Mouse (Mus musculus) hindbrain, embryonic 12.5 days (tissue): ENCODE results near the gene Irs3. TPM values are rescaled to one million over a fixed set of nuclear protein-coding genes. Genes with fewer than 3 reads are reported as not detected.

Experiments used
- ATAC-seq: fragments of 200-750 bp; cut with Nextera tagmentation; 2 replicates; pipeline ENCODE4 v1.8.0; 2017; ENCODE audit warnings: moderate TSS enrichment; ENCODE audit not compliant: low FRiP score
- H3K27ac ChIP-seq: fragments of 300-500 bp; sonication (generic); 2 replicates; pipeline ENCODE4 v1.5.1; 2016; ENCODE audit warnings: mild to moderate bottlenecking
- H3K27me3 ChIP-seq: fragments of 300-500 bp; sonication (generic); 2 replicates; pipeline ENCODE4 v1.6.1; 2016; ENCODE audit warnings: mild to moderate bottlenecking
- H3K36me3 ChIP-seq: fragments of 300-500 bp; sonication (generic); 2 replicates; pipeline ENCODE4 v1.6.1; 2016; ENCODE audit warnings: mild to moderate bottlenecking
- H3K4me1 ChIP-seq: fragments of 300-500 bp; sonication (generic); 2 replicates; pipeline ENCODE4 v1.6.1; 2016
- H3K4me2 ChIP-seq: fragments of 300-500 bp; sonication (generic); replicated peaks from 2 replicates; pipeline ENCODE4 v1.6.1; 2016; ENCODE audit warnings: mild to moderate bottlenecking
- H3K4me3 ChIP-seq: fragments of 300-500 bp; sonication (generic); 2 replicates; pipeline ENCODE4 v1.5.1; 2016; ENCODE audit warnings: mild to moderate bottlenecking
- H3K9ac ChIP-seq: fragments of 300-500 bp; sonication (generic); 2 replicates; pipeline ENCODE4 v1.6.1; 2016; ENCODE audit warnings: mild to moderate bottlenecking, moderate library complexity
- H3K9me3 ChIP-seq: fragments of 300-500 bp; sonication (generic); replicated peaks from 2 replicates; pipeline ENCODE4 v1.6.1; 2016; ENCODE audit warnings: mild to moderate bottlenecking
- WGBS: fragments of 180-500 bp; shearing (Covaris S2); methylation state at CpG from one replicate; pipeline ENCODE4 v1.1.7; 2016; 5-methylcytosine and 5-hydroxymethylcytosine counted together
- polyA plus RNA-seq: library from polyadenylated mRNA; unstranded; fragments of >200 nt; fragmentation: Nextera tagmentation; extraction: Ambion mirVana; gene quantifications from 2 replicates; pipeline ENCODE4 v1.2.1, GENCODE M21; 2016

Gene Irs3
- polyA plus RNA-seq, 1 experiment from 2014 or later: 0.10 TPM

GRCm38 (mm10) chr5:137610548-137611244 lies 34.8 kb downstream of the Irs3 start:
- Histone ChIP-seq H3K4me3 (peak overlapping the region; percentile 18; the same call in 1 of the 2 replicates), H3K4me2 (peak overlapping the region; percentile 38), H3K36me3 (no peaks in the 10 kb centered on the region), H3K9ac (peak overlapping the region; percentile 23; the same call in 1 of the 2 replicates), H3K9me3 (no peaks in the 10 kb centered on the region), H3K27ac (peak overlapping the region; percentile 86), H3K27me3 (peaks cover 23% of the 10 kb centered on the region), H3K4me1 (peaks cover 42% of the 10 kb centered on the region)
- ATAC-seq: no peak
- 12% methylated on average over 12 of the region's 12 CpGs for WGBS

DNA sequence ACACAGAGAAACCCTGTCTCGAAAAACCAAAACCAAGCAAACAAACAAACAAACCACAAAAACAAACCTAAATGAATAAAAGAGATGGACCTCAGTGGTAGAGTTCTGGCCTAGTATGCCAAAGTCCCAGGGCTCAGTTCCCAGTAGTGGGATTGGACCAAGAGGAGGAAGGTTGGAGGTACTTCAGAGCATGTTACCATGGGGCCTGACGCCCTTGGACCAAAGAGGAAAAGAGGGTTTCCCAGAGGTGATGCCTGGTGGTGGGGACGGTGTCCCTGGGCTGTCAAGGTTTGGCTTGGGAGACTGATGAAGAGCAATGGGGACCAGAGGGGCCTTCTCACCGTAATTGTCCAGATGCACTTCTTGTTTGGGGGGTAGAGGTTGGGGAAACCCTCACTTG lies 35.5 kb downstream of the Irs3 start:
- peak overlapping the region; percentile 1; the same call in 1 of the 2 replicates for H3K9ac ChIP-seq
- no peak for ATAC-seq
- H3K36me3 ChIP-seq: no peaks in the 10 kb centered on the region
- peaks cover 23% of the 10 kb centered on the region for H3K27me3 ChIP-seq
- 60% methylated on average over 4 of the region's 4 CpGs for WGBS
- peak overlapping the region; percentile 86; the same call in 1 of the 2 replicates for H3K27ac ChIP-seq
- peak overlapping the region; percentile 38 for H3K4me2 ChIP-seq
- H3K4me1 ChIP-seq: peaks cover 42% of the 10 kb centered on the region
- H3K4me3 ChIP-seq: peak overlapping the region; percentile 18; the same call in 1 of the 2 replicates
- H3K9me3 ChIP-seq: no peaks in the 10 kb centered on the region

GRCm38 (mm10) chr5:137609292-137609691 lies 36.2 kb downstream of the Irs3 start:
- WGBS: 62% methylated on average over 3 of the region's 3 CpGs
- peaks cover 42% of the 10 kb centered on the region for H3K4me1 ChIP-seq
- H3K4me2 ChIP-seq: peak overlapping the region; percentile 41; the same call in 1 of the 2 replicates
- H3K27ac ChIP-seq: no peak overlapping the region
- no peak overlapping the region for H3K9ac ChIP-seq
- peaks cover 23% of the 10 kb centered on the region for H3K27me3 ChIP-seq
- H3K4me3 ChIP-seq: no peak overlapping the region
- H3K36me3 ChIP-seq: no peaks in the 10 kb centered on the region
- H3K9me3 ChIP-seq: no peaks in the 10 kb centered on the region
- ATAC-seq: no peak

- 15% methylated on average over 23 of the region's 23 CpGs for WGBS
- H3K27me3 ChIP-seq: peaks cover 23% of the 10 kb centered on the region
- peaks cover 42% of the 10 kb centered on the region for H3K4me1 ChIP-seq
- peak overlapping the region; percentile 49 for H3K9ac ChIP-seq
- no peaks in the 10 kb centered on the region for H3K36me3 ChIP-seq
- H3K4me3 ChIP-seq: peak overlapping the region; percentile 13
- H3K4me2 ChIP-seq: peak overlapping the region; percentile 41
- ATAC-seq: no peak
- no peaks in the 10 kb centered on the region for H3K9me3 ChIP-seq
- no peak overlapping the region for H3K27ac ChIP-seq
These were observed 36.8 kb downstream of the Irs3 start for GRCm38 (mm10) chr5:137608654-137609190.

DNA sequence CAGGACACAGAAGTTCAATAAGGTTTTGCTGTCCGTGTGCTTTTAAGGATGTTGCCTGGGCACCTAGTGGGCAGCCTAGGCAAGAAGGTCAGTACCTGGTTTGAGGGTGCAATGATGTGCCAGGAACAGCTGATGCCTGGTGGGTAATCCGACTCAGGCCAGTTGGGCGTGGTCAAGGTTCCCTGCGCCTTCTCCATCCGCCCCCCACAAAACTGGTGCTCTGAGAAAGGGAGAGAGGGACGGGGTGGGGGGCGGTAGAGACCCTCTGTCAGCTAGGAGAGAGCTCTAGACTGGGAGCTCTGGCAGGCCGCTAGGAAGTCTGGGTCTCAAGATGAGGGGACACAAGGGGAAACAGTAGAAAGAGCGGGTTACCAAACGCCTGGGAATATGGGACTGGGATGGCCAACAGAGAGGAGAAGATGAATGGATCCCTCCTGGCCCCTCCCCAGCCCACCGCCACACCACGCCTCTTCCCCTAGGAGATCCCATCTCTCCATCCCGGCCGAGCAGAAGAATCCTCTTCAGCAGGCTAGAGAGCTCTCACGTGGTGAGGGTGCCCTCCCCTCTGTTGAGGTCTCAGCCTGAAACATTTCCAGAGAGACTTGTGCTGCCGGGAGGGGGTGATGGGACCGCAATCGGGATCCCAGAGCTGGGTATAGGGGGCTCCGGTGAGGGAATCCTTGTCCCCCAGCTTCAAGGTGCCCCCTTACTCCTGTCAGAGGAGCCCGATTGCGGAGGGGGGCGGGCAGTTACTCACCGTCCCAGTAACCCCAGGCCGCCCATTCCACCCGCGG lies 37.5 kb downstream of the Irs3 start:
- H3K27ac ChIP-seq: no peak overlapping the region
- no peaks in the 10 kb centered on the region for H3K9me3 ChIP-seq
- peak overlapping the region; percentile 49 for H3K9ac ChIP-seq
- peak overlapping the region; percentile 41 for H3K4me2 ChIP-seq
- 0 out of 2 replicates have a peak, but pooled peaks have one; percentile 9 for ATAC-seq
- peaks cover 23% of the 10 kb centered on the region for H3K27me3 ChIP-seq
- no peaks in the 10 kb centered on the region for H3K36me3 ChIP-seq
- peak overlapping the region; percentile 13 for H3K4me3 ChIP-seq
- peaks cover 43% of the 10 kb centered on the region for H3K4me1 ChIP-seq
- 16% methylated on average over 26 of the region's 26 CpGs for WGBS

- no peak for ATAC-seq
- WGBS: under 1% methylated on average over 22 of the region's 22 CpGs
These were observed 44.2 kb downstream of the Irs3 start for GRCm38 (mm10) chr5:137601365-137601729.

GRCm38 (mm10) chr5:137600619-137601364 lies 44.7 kb downstream of the Irs3 start, which contains the start of gene Mospd3:
Gene Mospd3, minus strand, starts transcription at chr5:137601058.
- peak within 1 kb of the TSS; percentile 83 for H3K27ac ChIP-seq
- H3K4me1 ChIP-seq: peaks cover 29% of the 10 kb centered on the region
- WGBS: under 1% methylated on average over 41 of the region's 41 CpGs
- peak within 1 kb of the TSS; percentile 94 for H3K4me2 ChIP-seq
- no peaks in the 10 kb centered on the region for H3K9me3 ChIP-seq
- H3K9ac ChIP-seq: peak within 1 kb of the TSS; percentile 87
- H3K27me3 ChIP-seq: no peaks in the 10 kb centered on the region
- ATAC-seq: peak; percentile 96
- H3K36me3 ChIP-seq: peaks cover 8% of the 10 kb centered on the region; the same call in 1 of the 2 replicates
- peak within 1 kb of the TSS; percentile 70 for H3K4me3 ChIP-seq

More at GRCm38 (mm10) chr5:137601365-137601729, 44.2 kb downstream of the Irs3 start:
- Histone ChIP-seq H3K4me1 (peaks cover 29% of the 10 kb centered on the region), H3K9me3 (no peaks in the 10 kb centered on the region), H3K9ac (peak overlapping the region; percentile 87), H3K27me3 (no peaks in the 10 kb centered on the region), H3K4me2 (peak overlapping the region; percentile 94), H3K36me3 (peaks cover 8% of the 10 kb centered on the region; the same call in 1 of the 2 replicates), H3K27ac (0 out of 2 replicates have a peak overlapping the region, but pooled peaks have one; percentile 12), H3K4me3 (peak overlapping the region; percentile 70)

- H3K4me3 ChIP-seq: peak overlapping the region; percentile 70
- no peak overlapping the region; the same call in 1 of the 2 replicates for H3K27ac ChIP-seq
- no peak; the same call in 1 of the 2 replicates for ATAC-seq
- H3K36me3 ChIP-seq: peaks cover 8% of the 10 kb centered on the region; the same call in 1 of the 2 replicates
- no peaks in the 10 kb centered on the region for H3K27me3 ChIP-seq
- H3K4me2 ChIP-seq: peak overlapping the region; percentile 94
- H3K9me3 ChIP-seq: no peaks in the 10 kb centered on the region
- H3K4me1 ChIP-seq: peaks cover 29% of the 10 kb centered on the region
- WGBS: 4% methylated on average over 19 of the region's 19 CpGs
- peak overlapping the region; percentile 87 for H3K9ac ChIP-seq
These were observed 45.3 kb downstream of the Irs3 start for GRCm38 (mm10) chr5:137600281-137600618.

GRCm38 (mm10) chr5:137599600-137599999 lies 45.9 kb downstream of the Irs3 start:
- H3K4me3 ChIP-seq: peak overlapping the region; percentile 70
- H3K36me3 ChIP-seq: peaks cover 8% of the 10 kb centered on the region; the same call in 1 of the 2 replicates
- peak overlapping the region; percentile 87 for H3K9ac ChIP-seq
- no peak for ATAC-seq
- peak overlapping the region; percentile 94 for H3K4me2 ChIP-seq
- WGBS: 58% methylated on average over 9 of the region's 9 CpGs
- no peaks in the 10 kb centered on the region for H3K9me3 ChIP-seq
- H3K27me3 ChIP-seq: no peaks in the 10 kb centered on the region
- no peak overlapping the region; the same call in 1 of the 2 replicates for H3K27ac ChIP-seq
- peaks cover 29% of the 10 kb centered on the region for H3K4me1 ChIP-seq

DNA sequence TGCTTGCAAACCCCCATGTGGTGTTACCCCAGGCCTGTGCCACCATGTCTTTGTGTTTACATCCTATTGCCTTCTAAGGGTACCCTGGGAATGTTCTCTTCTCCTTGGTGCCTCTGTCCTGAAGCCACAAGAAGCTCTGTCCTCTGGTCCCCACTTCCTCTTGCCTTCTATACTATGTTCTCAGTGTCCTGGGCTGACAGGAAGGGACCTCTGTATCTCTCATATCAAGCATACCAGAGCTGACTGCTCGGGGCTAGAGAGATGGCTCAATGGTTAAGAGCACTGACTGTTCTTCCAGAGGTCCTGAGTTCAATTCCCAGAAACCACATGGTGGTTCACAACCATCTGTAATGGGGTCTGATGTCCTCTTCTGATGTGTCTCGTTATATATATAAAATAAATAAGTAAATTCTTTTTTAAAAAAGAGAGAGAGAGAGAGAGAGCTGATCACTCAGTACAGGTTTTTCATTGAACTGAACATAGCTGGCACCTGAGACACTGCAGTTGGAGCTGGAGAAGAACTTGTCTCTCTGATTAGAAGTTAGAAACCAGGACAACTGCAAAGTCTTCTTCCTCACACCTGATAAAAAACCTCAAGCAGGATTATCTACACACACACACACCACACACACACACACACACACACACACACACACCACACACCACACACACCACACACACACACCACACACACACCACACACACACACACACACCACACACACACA lies 47.3 kb downstream of the Irs3 start:
- Histone ChIP-seq H3K4me3 (no peak overlapping the region), H3K27me3 (no peaks in the 10 kb centered on the region), H3K4me2 (no peak overlapping the region), H3K4me1 (peaks cover 29% of the 10 kb centered on the region), H3K9me3 (no peaks in the 10 kb centered on the region), H3K9ac (no peak overlapping the region), H3K36me3 (peaks cover 8% of the 10 kb centered on the region; the same call in 1 of the 2 replicates), H3K27ac (no peak overlapping the region)
- WGBS: 80% methylated on average over 2 of the region's 2 CpGs
- no peak for ATAC-seq

DNA sequence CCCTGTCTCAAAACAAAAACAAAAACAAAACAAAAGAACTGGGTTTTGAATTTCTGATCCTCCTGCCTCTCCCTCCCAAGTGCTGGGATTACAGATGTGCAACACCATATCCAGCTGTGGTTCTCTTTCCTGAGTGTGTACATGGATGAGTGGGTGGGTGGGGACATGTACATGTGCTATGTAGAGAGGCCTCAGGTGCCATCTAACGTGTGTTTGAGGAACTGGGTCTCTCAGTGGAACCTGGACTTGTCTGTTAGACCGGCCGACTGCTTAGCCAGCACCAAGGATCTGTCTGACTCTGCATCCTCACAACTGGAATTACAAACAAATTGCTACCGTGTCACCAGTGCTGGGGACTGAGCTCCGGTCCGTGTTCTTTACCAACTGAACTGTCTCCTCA lies 47.9 kb downstream of the Irs3 start:
- H3K4me2 ChIP-seq: no peak overlapping the region
- no peak for ATAC-seq
- H3K36me3 ChIP-seq: peaks cover 8% of the 10 kb centered on the region; the same call in 1 of the 2 replicates
- peaks cover 24% of the 10 kb centered on the region for H3K4me1 ChIP-seq
- no peaks in the 10 kb centered on the region for H3K27me3 ChIP-seq
- H3K9me3 ChIP-seq: no peaks in the 10 kb centered on the region
- no peak overlapping the region for H3K27ac ChIP-seq
- no peak overlapping the region for H3K9ac ChIP-seq
- WGBS: 96% methylated on average over 6 of the region's 6 CpGs
- H3K4me3 ChIP-seq: no peak overlapping the region
